In the genomic region with DNA sequence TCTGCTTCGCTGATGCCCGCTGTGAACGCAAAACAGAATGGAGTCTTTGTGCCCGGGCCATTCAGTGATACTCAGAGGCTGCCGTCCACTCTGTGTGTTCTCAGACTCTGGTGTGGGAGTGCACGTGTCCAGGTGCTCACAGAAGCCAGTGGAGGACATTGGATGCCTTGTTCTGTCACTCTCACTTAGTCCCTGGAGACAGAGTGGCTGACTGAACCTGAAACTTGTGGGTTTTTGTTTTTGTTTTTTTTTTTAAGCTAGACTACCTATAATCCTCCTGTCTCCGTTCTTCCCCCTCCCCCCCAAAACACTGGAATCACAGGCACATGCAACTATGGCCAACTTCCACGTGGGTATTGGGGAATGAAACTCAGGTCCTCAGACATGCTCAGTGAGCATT, we compare ENCODE assay signal across 20 mouse cellular contexts. TPM values are rescaled to one million over a fixed set of nuclear protein-coding genes. Genes with fewer than 3 reads are reported as not detected.
DNase-seq lines count a peak whose midpoint lies in the region; ATAC-seq and TF ChIP-seq lines count a peak whose summit lies in the region.
"Had no signal": no experiment of that assay in that cellular context is flagged by ENCODE, and none has a peak within 500 bp of the region (broad histone marks: within the 10 kb centered on the region; RNA-seq: fewer than 3 reads in every experiment).

No protein-coding gene starts in this region.

- no peak for TF ChIP-seq POLR2A in liver, adult 2 months (IDR thresholded peaks at IDR 0.05; ENCODE audit: extremely low read depth, insufficient read depth, low read length)

- 74% methylated on average over 8 of the region's 8 CpGs for WGBS in heart, embryonic 16.5 days
- 27% methylated on average over 8 of the region's 8 CpGs for WGBS in liver, adult 2 months
- WGBS in liver, embryonic 11.5 days, result 87% methylated on average over 8 of the region's 8 CpGs
- 77% methylated on average over 8 of the region's 8 CpGs for WGBS in intestine, embryonic 16.5 days
- 84% methylated on average over 8 of the region's 8 CpGs for WGBS in midbrain, embryonic 11.5 days

- no peak for DNase-seq in heart, adult 18-20 months
- DNase-seq in liver, adult 2 months (ENCODE audit: extremely low read depth, low read depth, low spot score), result no peak
- DNase-seq in liver, embryonic 11.5 days (ENCODE audit: low spot score), result no peak
- DNase-seq in midbrain, embryonic 11.5 days (ENCODE audit: low spot score, missing footprints), result no peak
- no peak for DNase-seq in cerebellum, adult 11-12 months
- DNase-seq: gastrocnemius, postnatal 10 days; thymus, adult 18-20 months had no signal

- H3K79me2 ChIP-seq in liver, adult 2 months (ENCODE audit: control insufficient read depth, insufficient read depth, low read length), result peaks cover 15% of the 10 kb centered on the region; the same call in 1 of the 2 replicates

- no peak overlapping the region for H3K9ac ChIP-seq in heart, embryonic 16.5 days (ENCODE audit: low read length)
- peak overlapping the region; percentile 28; the same call in 1 of the 2 replicates for H3K9ac ChIP-seq in liver, adult 2 months (ENCODE audit: low read depth, low read length)
- H3K9ac ChIP-seq in liver, embryonic 11.5 days (ENCODE audit: low read depth, low read length), result no peak overlapping the region
- peak overlapping the region; percentile 94; the same call in 1 of the 2 replicates for H3K9ac ChIP-seq in intestine, embryonic 16.5 days (ENCODE audit: low read depth, low read length)
- no peak overlapping the region for H3K9ac ChIP-seq in midbrain, embryonic 11.5 days (ENCODE audit: low read length)

- no peaks in the 10 kb centered on the region for H3K27me3 ChIP-seq in heart, embryonic 16.5 days (ENCODE audit: control insufficient read depth, insufficient read depth, low read length)
- no peaks in the 10 kb centered on the region for H3K27me3 ChIP-seq in liver, adult 2 months (ENCODE audit: control insufficient read depth, insufficient read depth, low read length)
- H3K27me3 ChIP-seq in liver, embryonic 11.5 days (replicated peaks; ENCODE audit: control insufficient read depth, insufficient read depth, low read length), result peaks cover 29% of the 10 kb centered on the region
- no peaks in the 10 kb centered on the region for H3K27me3 ChIP-seq in intestine, embryonic 16.5 days (replicated peaks; ENCODE audit: control insufficient read depth, insufficient read depth, low read length)
- peaks cover 22% of the 10 kb centered on the region for H3K27me3 ChIP-seq in midbrain, embryonic 11.5 days (ENCODE audit: control insufficient read depth, insufficient read depth, low read length)
- H3K27me3 ChIP-seq: embryonic facial prominence, embryonic 13.5 days; Patski had no signal

- no peak for TF ChIP-seq CTCF in liver, adult 2 months (IDR thresholded peaks at IDR 0.05; ENCODE audit: low read depth, low read length)

- H3K4me3 ChIP-seq in heart, embryonic 16.5 days (ENCODE audit: low read length), result no peak overlapping the region
- H3K4me3 ChIP-seq in liver, adult 2 months (ENCODE audit: insufficient read depth, low read depth, low read length), result no peak overlapping the region
- no peak overlapping the region for H3K4me3 ChIP-seq in liver, embryonic 11.5 days (ENCODE audit: low read depth, low read length)
- peak overlapping the region; percentile 95 for H3K4me3 ChIP-seq in brown adipose tissue, adult 24 weeks (ENCODE audit: insufficient read depth, low read depth, low read length)
- no peak overlapping the region for H3K4me3 ChIP-seq in intestine, embryonic 16.5 days (ENCODE audit: low read length)
- no peak overlapping the region for H3K4me3 ChIP-seq in midbrain, embryonic 11.5 days (ENCODE audit: low read depth, low read length)
- H3K4me3 ChIP-seq: embryonic facial prominence, embryonic 13.5 days had no signal

- peaks cover 31% of the 10 kb centered on the region for H3K4me1 ChIP-seq in heart, embryonic 16.5 days (ENCODE audit: control insufficient read depth, insufficient read depth, low read length)
- H3K4me1 ChIP-seq in liver, adult 2 months (ENCODE audit: control insufficient read depth, insufficient read depth, low read length), result peaks cover 40% of the 10 kb centered on the region
- H3K4me1 ChIP-seq in liver, embryonic 11.5 days (replicated peaks; ENCODE audit: control insufficient read depth, insufficient read depth, low read length), result peaks cover 35% of the 10 kb centered on the region
- H3K4me1 ChIP-seq in brown adipose tissue, adult 24 weeks (ENCODE audit: control insufficient read depth, insufficient read depth, insufficient read length, low read length), result peaks cover 7% of the 10 kb centered on the region
- peaks cover 51% of the 10 kb centered on the region for H3K4me1 ChIP-seq in intestine, embryonic 16.5 days (ENCODE audit: control insufficient read depth, insufficient read depth, low read length)
- peaks cover 10% of the 10 kb centered on the region for H3K4me1 ChIP-seq in midbrain, embryonic 11.5 days (ENCODE audit: control insufficient read depth, insufficient read depth, low read length)

- ATAC-seq in heart, embryonic 16.5 days (replicated peaks; ENCODE audit: extremely low read depth, insufficient read depth, low FRiP score), result no peak
- no peak for ATAC-seq in liver, embryonic 11.5 days (replicated peaks; ENCODE audit: low FRiP score)
- no peak for ATAC-seq in intestine, embryonic 16.5 days
- no peak for ATAC-seq in midbrain, embryonic 11.5 days (ENCODE audit: low FRiP score)
- ATAC-seq: forebrain, embryonic 16.5 days; Patski had no signal

- H3K4me2 ChIP-seq in heart, embryonic 16.5 days (ENCODE audit: low read depth, low read length), result peak overlapping the region; percentile 71; the same call in 1 of the 2 replicates
- H3K4me2 ChIP-seq in liver, embryonic 11.5 days, result no peak overlapping the region
- H3K4me2 ChIP-seq in intestine, embryonic 16.5 days (ENCODE audit: low read depth, low read length), result no peak overlapping the region
- no peak overlapping the region for H3K4me2 ChIP-seq in midbrain, embryonic 11.5 days

- no peaks in the 10 kb centered on the region for H3K36me3 ChIP-seq in heart, embryonic 16.5 days (ENCODE audit: control insufficient read depth, insufficient read depth)
- no peaks in the 10 kb centered on the region for H3K36me3 ChIP-seq in liver, adult 2 months (ENCODE audit: control insufficient read depth, insufficient read depth, low read length)
- no peaks in the 10 kb centered on the region; the same call in none of the 2 replicates for H3K36me3 ChIP-seq in liver, embryonic 11.5 days (ENCODE audit: control insufficient read depth, insufficient read depth, low read length)
- peaks cover 5% of the 10 kb centered on the region; the same call in 1 of the 2 replicates for H3K36me3 ChIP-seq in intestine, embryonic 16.5 days (ENCODE audit: control insufficient read depth, insufficient read depth, low read length)
- H3K36me3 ChIP-seq in midbrain, embryonic 11.5 days (ENCODE audit: control insufficient read depth, insufficient read depth, low read length), result no peaks in the 10 kb centered on the region

- no peak overlapping the region for H3K27ac ChIP-seq in heart, embryonic 16.5 days (ENCODE audit: low read length)
- peak overlapping the region; percentile 99 for H3K27ac ChIP-seq in liver, adult 2 months (replicated peaks; ENCODE audit: insufficient read depth, low read depth, low read length)
- no peak overlapping the region for H3K27ac ChIP-seq in liver, embryonic 11.5 days (ENCODE audit: low read depth, low read length)
- peak overlapping the region; percentile 59; the same call in 1 of the 2 replicates for H3K27ac ChIP-seq in brown adipose tissue, adult 24 weeks (replicated peaks; ENCODE audit: low read depth, low read length)
- H3K27ac ChIP-seq in intestine, embryonic 16.5 days (ENCODE audit: low read length), result peak overlapping the region; percentile 89
- H3K27ac ChIP-seq in midbrain, embryonic 11.5 days (ENCODE audit: low read depth, low read length), result no peak overlapping the region
- H3K27ac ChIP-seq: embryonic facial prominence, embryonic 13.5 days; macrophage had no signal

- no peaks in the 10 kb centered on the region for H3K9me3 ChIP-seq in heart, embryonic 16.5 days (replicated peaks; ENCODE audit: control insufficient read depth, low read length)
- H3K9me3 ChIP-seq in liver, embryonic 11.5 days (ENCODE audit: control insufficient read depth, low read length), result no peaks in the 10 kb centered on the region
- no peaks in the 10 kb centered on the region for H3K9me3 ChIP-seq in intestine, embryonic 16.5 days (ENCODE audit: control insufficient read depth, low read length)
- H3K9me3 ChIP-seq in midbrain, embryonic 11.5 days (ENCODE audit: control insufficient read depth, low read length), result no peaks in the 10 kb centered on the region
- H3K9me3 ChIP-seq: embryonic facial prominence, embryonic 13.5 days had no signal

RNA-seq across cellular contexts. Expression of gene Cdc42ep1, which starts 3.9 kb away (rescaled TPM):
- polyA plus RNA-seq in heart, embryonic 16.5 days (2015; fragmentation: Nextera tagmentation; extraction: Ambion mirVana), result 29.4 and 38.7 TPM in 2 replicates
- total RNA-seq in heart, adult 18-20 months (2021), result 10 to 100 TPM; 26.3 to 27.9 TPM
- 6.5 and 8.5 TPM in 2 replicates for total RNA-seq in liver, adult 2 months (2014; rRNA removed)
- 39.7 and 42.7 TPM in 2 replicates for polyA plus RNA-seq in liver, adult 2 months (2012; rRNA removed)
- 21.9 and 23.9 TPM in 2 replicates for polyA plus RNA-seq in liver, embryonic 11.5 days (2014; fragmentation: Nextera tagmentation; extraction: Ambion mirVana)
- polyA plus RNA-seq in brown adipose tissue, adult 24 weeks (2012; ENCODE audit: insufficient read depth, insufficient read length, missing spikeins), result 18.4 and 21.7 TPM in 2 replicates
- polyA plus RNA-seq in intestine, embryonic 16.5 days (2015; fragmentation: Nextera tagmentation; extraction: Ambion mirVana), result 34.5 and 36.1 TPM in 2 replicates
- polyA plus RNA-seq in midbrain, embryonic 11.5 days (2014; fragmentation: Nextera tagmentation; extraction: Ambion mirVana), result 6.4 and 9.0 TPM in 2 replicates
- polyA plus RNA-seq: macrophage had no signal

RNA-seq across cellular contexts. Expression of gene Lgals2, which starts 9.0 kb away (rescaled TPM):
- 2.2 TPM in 1 of 2 replicates, not detected in the other for polyA plus RNA-seq in heart, embryonic 16.5 days (2015; fragmentation: Nextera tagmentation; extraction: Ambion mirVana)
- total RNA-seq in heart, adult 18-20 months (2021), result not detected
- total RNA-seq in liver, adult 2 months (2014; rRNA removed), result 0.55 TPM in 1 of 2 replicates, not detected in the other
- 0.57 TPM in 1 of 2 replicates, not detected in the other for polyA plus RNA-seq in liver, adult 2 months (2012; rRNA removed)
- polyA plus RNA-seq in liver, embryonic 11.5 days (2014; fragmentation: Nextera tagmentation; extraction: Ambion mirVana), result 6.9 and 11.4 TPM in 2 replicates
- not detected in 2 replicates for polyA plus RNA-seq in brown adipose tissue, adult 24 weeks (2012; ENCODE audit: insufficient read depth, insufficient read length, missing spikeins)
- 1,298 and 1,309 TPM in 2 replicates for polyA plus RNA-seq in intestine, embryonic 16.5 days (2015; fragmentation: Nextera tagmentation; extraction: Ambion mirVana)
- not detected in 2 replicates for polyA plus RNA-seq in midbrain, embryonic 11.5 days (2014; fragmentation: Nextera tagmentation; extraction: Ambion mirVana)
- total RNA-seq: gastrocnemius, postnatal 10 days; layer of hippocampus, adult 8-10 months; left cerebral cortex, postnatal 36 days; midbrain, postnatal 0 days had no signal
- polyA plus RNA-seq: embryonic facial prominence, embryonic 13.5 days; forebrain, embryonic 16.5 days; macrophage; midbrain, postnatal 0 days; neural tube, embryonic 14.5 days had no signal

RNA-seq across cellular contexts. Expression of gene Gga1, which starts 30.6 kb away (rescaled TPM):
- 44.9 and 48.9 TPM in 2 replicates for polyA plus RNA-seq in heart, embryonic 16.5 days (2015; fragmentation: Nextera tagmentation; extraction: Ambion mirVana)
- 10 to 100 TPM; 40.3 to 45.2 TPM for total RNA-seq in heart, adult 18-20 months (2021)
- 4.4 and 6.4 TPM in 2 replicates for total RNA-seq in liver, adult 2 months (2014; rRNA removed)
- 34.9 and 42.7 TPM in 2 replicates for polyA plus RNA-seq in liver, adult 2 months (2012; rRNA removed)
- 40.8 and 43.0 TPM in 2 replicates for polyA plus RNA-seq in liver, embryonic 11.5 days (2014; fragmentation: Nextera tagmentation; extraction: Ambion mirVana)
- polyA plus RNA-seq in brown adipose tissue, adult 24 weeks (2012; ENCODE audit: insufficient read depth, insufficient read length, missing spikeins), result 23.7 and 29.1 TPM in 2 replicates
- polyA plus RNA-seq in intestine, embryonic 16.5 days (2015; fragmentation: Nextera tagmentation; extraction: Ambion mirVana), result 56.3 and 57.4 TPM in 2 replicates
- polyA plus RNA-seq in midbrain, embryonic 11.5 days (2014; fragmentation: Nextera tagmentation; extraction: Ambion mirVana), result 20.5 and 25.7 TPM in 2 replicates

RNA-seq across cellular contexts. Expression of gene Card10, which starts 43.5 kb away (rescaled TPM):
- polyA plus RNA-seq in heart, embryonic 16.5 days (2015; fragmentation: Nextera tagmentation; extraction: Ambion mirVana), result 6.3 and 7.4 TPM in 2 replicates
- 10 to 100 TPM; 14.1 to 14.5 TPM for total RNA-seq in heart, adult 18-20 months (2021)
- 2.7 and 4.3 TPM in 2 replicates for total RNA-seq in liver, adult 2 months (2014; rRNA removed)
- polyA plus RNA-seq in liver, adult 2 months (2012; rRNA removed), result 15.0 and 18.7 TPM in 2 replicates
- polyA plus RNA-seq in liver, embryonic 11.5 days (2014; fragmentation: Nextera tagmentation; extraction: Ambion mirVana), result 2.3 and 2.7 TPM in 2 replicates
- polyA plus RNA-seq in brown adipose tissue, adult 24 weeks (2012; ENCODE audit: insufficient read depth, insufficient read length, missing spikeins), result 3.9 and 4.8 TPM in 2 replicates
- polyA plus RNA-seq in intestine, embryonic 16.5 days (2015; fragmentation: Nextera tagmentation; extraction: Ambion mirVana), result 5.2 and 6.1 TPM in 2 replicates
- 1.3 and 1.5 TPM in 2 replicates for polyA plus RNA-seq in midbrain, embryonic 11.5 days (2014; fragmentation: Nextera tagmentation; extraction: Ambion mirVana)
- polyA plus RNA-seq: macrophage had no signal

RNA-seq across cellular contexts. Expression of gene Gm49510, which starts 53.1 kb away (rescaled TPM):
- 0.20 and 0.41 TPM in 2 replicates for polyA plus RNA-seq in heart, embryonic 16.5 days (2015; fragmentation: Nextera tagmentation; extraction: Ambion mirVana)
- under 1 TPM; 0.10 to 0.27 TPM for total RNA-seq in heart, adult 18-20 months (2021)
- total RNA-seq in liver, adult 2 months (2014; rRNA removed), result not detected in 2 replicates
- not detected in 2 replicates for polyA plus RNA-seq in liver, adult 2 months (2012; rRNA removed)
- 0.55 and 0.99 TPM in 2 replicates for polyA plus RNA-seq in liver, embryonic 11.5 days (2014; fragmentation: Nextera tagmentation; extraction: Ambion mirVana)
- polyA plus RNA-seq in brown adipose tissue, adult 24 weeks (2012; ENCODE audit: insufficient read depth, insufficient read length, missing spikeins), result not detected in 2 replicates
- 0.21 and 0.55 TPM in 2 replicates for polyA plus RNA-seq in intestine, embryonic 16.5 days (2015; fragmentation: Nextera tagmentation; extraction: Ambion mirVana)
- 0.11 TPM in 1 of 2 replicates, not detected in the other for polyA plus RNA-seq in midbrain, embryonic 11.5 days (2014; fragmentation: Nextera tagmentation; extraction: Ambion mirVana)
- total RNA-seq: adrenal gland, adult 18-20 months; gastrocnemius, postnatal 10 days had no signal
- polyA plus RNA-seq: brain, embryonic 14.5 days; macrophage had no signal

Comparison
In these comparisons a context has a peak if more than half of its experiments do, and no peak if none do; other contexts are left out.
1. H3K27ac ChIP-seq: peak in liver, adult 2 months (single experiment), brown adipose tissue, adult 24 weeks (single experiment) and intestine, embryonic 16.5 days (single experiment); none in heart, embryonic 16.5 days (single experiment), liver, embryonic 11.5 days (single experiment) and midbrain, embryonic 11.5 days (single experiment).
2. H3K9ac ChIP-seq: peak in liver, adult 2 months (single experiment) and intestine, embryonic 16.5 days (single experiment); none in heart, embryonic 16.5 days (single experiment), liver, embryonic 11.5 days (single experiment) and midbrain, embryonic 11.5 days (single experiment).
3. RNA of gene Lgals2, which starts 9.0 kb away (polyA plus RNA-seq): 1,298 to 1,309 TPM in intestine, embryonic 16.5 days; 6.9 to 11.4 TPM in liver, embryonic 11.5 days, 2.2 TPM in heart, embryonic 16.5 days, not detected in brown adipose tissue, adult 24 weeks, 0.57 TPM in liver, adult 2 months and not detected in midbrain, embryonic 11.5 days; every median in the first group is over 100 times any median in the second.